Mouse (Mus musculus): ENCODE results near the gene Elf4. TPM values are rescaled to one million over a fixed set of nuclear protein-coding genes. Genes with fewer than 3 reads are reported as not detected.

The Elf4 gene
- total RNA-seq (2014; fragmentation: Nextera tagmentation) (45.1 and 47.2 TPM in 2 replicates), total RNA-seq (2017) (12.7 and 13.8 TPM in 2 replicates)

- peak; percentile 93 for ATAC-seq (replicated peaks; ENCODE audit: poor library complexity, severe bottlenecking)
These were observed at the start of gene Elf4 for GRCm38 (mm10) chrX:48462754-48463507. Gene Elf4, minus strand, starts transcription at chrX:48463132.

- no peak for ATAC-seq (replicated peaks; ENCODE audit: poor library complexity, severe bottlenecking)
These were observed 30.8 kb upstream of the Elf4 start for GRCm38 (mm10) chrX:48493763-48494162.

GRCm38 (mm10) chrX:48481687-48482086 lies 18.8 kb upstream of the Elf4 start:
- no peak for ATAC-seq (replicated peaks; ENCODE audit: poor library complexity, severe bottlenecking)

- peak; percentile 40; the same call in 1 of the 2 replicates for ATAC-seq (replicated peaks; ENCODE audit: poor library complexity, severe bottlenecking)
These were observed 18.2 kb upstream of the Elf4 start for GRCm38 (mm10) chrX:48481095-48481494.

- ATAC-seq (replicated peaks; ENCODE audit: poor library complexity, severe bottlenecking) = no peak
These were observed 4.5 kb upstream of the Elf4 start for GRCm38 (mm10) chrX:48467355-48467946.

- no peak for ATAC-seq (replicated peaks; ENCODE audit: poor library complexity, severe bottlenecking)
These were observed 3.2 kb upstream of the Elf4 start for GRCm38 (mm10) chrX:48466174-48466573.

GRCm38 (mm10) chrX:48464436-48464835 lies 1.5 kb upstream of the Elf4 start:
- ATAC-seq (replicated peaks; ENCODE audit: poor library complexity, severe bottlenecking) = no peak

GRCm38 (mm10) chrX:48463636-48464035 lies 704 bp upstream of the Elf4 start:
- no peak for ATAC-seq (replicated peaks; ENCODE audit: poor library complexity, severe bottlenecking)

GRCm38 (mm10) chrX:48462297-48462696 lies 635 bp downstream of the Elf4 start:
- peak; percentile 10; the same call in 1 of the 2 replicates for ATAC-seq (replicated peaks; ENCODE audit: poor library complexity, severe bottlenecking)

GRCm38 (mm10) chrX:48461006-48461405 lies 1.9 kb downstream of the Elf4 start:
- ATAC-seq (replicated peaks; ENCODE audit: poor library complexity, severe bottlenecking) = no peak

GRCm38 (mm10) chrX:48460496-48460895 lies 2.4 kb downstream of the Elf4 start:
- ATAC-seq (replicated peaks; ENCODE audit: poor library complexity, severe bottlenecking) = no peak

- no peak for ATAC-seq (replicated peaks; ENCODE audit: poor library complexity, severe bottlenecking)
These were observed 6.0 kb downstream of the Elf4 start for GRCm38 (mm10) chrX:48456956-48457355.

- no peak for ATAC-seq (replicated peaks; ENCODE audit: poor library complexity, severe bottlenecking)
These were observed 7.9 kb downstream of the Elf4 start for GRCm38 (mm10) chrX:48455018-48455417.

- no peak for ATAC-seq (replicated peaks; ENCODE audit: poor library complexity, severe bottlenecking)
These were observed 8.4 kb downstream of the Elf4 start for GRCm38 (mm10) chrX:48454495-48454878.

GRCm38 (mm10) chrX:48453736-48454494 lies 9.0 kb downstream of the Elf4 start:
- ATAC-seq (replicated peaks; ENCODE audit: poor library complexity, severe bottlenecking) = peak; percentile 89

GRCm38 (mm10) chrX:48452931-48453673 lies 9.8 kb downstream of the Elf4 start:
- peak; percentile 22; the same call in 1 of the 2 replicates for ATAC-seq (replicated peaks; ENCODE audit: poor library complexity, severe bottlenecking)

GRCm38 (mm10) chrX:48452231-48452890 lies 10.6 kb downstream of the Elf4 start:
- peak; percentile 53 for ATAC-seq (replicated peaks; ENCODE audit: poor library complexity, severe bottlenecking)

GRCm38 (mm10) chrX:48449646-48450045 lies 13.3 kb downstream of the Elf4 start:
- ATAC-seq (replicated peaks; ENCODE audit: poor library complexity, severe bottlenecking) = no peak

- ATAC-seq (replicated peaks; ENCODE audit: poor library complexity, severe bottlenecking) = peak; percentile 94
These were observed 18.3 kb downstream of the Elf4 start for GRCm38 (mm10) chrX:48444677-48445076.

GRCm38 (mm10) chrX:48441954-48442353 lies 21.0 kb downstream of the Elf4 start:
- no peak for ATAC-seq (replicated peaks; ENCODE audit: poor library complexity, severe bottlenecking)

Data from granulocyte monocyte progenitor cell, adult 5-6 weeks (primary cell).